Mouse (Mus musculus): Measurements from ENCODE around the gene Capn5. TPM values are rescaled to one million over a fixed set of nuclear protein-coding genes. Genes with fewer than 3 reads are reported as not detected.

Capn5 gene
- polyA plus RNA-seq, 1 experiment from 2014 or later = 2.5 TPM

DNA sequence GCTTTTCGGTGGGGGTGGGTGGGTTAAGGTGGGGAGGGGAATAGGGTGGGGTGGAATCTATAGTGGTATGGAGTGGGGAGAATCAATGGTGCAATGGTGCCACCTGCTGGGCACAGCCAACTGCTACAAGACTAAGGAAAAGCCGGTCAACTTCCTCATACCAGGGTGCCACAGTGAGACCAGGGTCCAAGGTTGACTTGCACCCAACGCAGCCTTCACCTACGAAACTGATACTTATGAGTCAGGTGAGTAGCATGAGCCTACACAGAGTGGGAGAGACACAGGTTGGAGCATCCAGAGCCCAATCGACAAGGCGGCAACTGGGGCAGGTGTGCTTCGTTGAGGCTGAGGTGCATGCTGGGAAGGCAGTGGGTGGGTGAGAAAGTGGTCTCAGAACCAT lies 57.7 kb downstream of the Capn5 start:
- DNase-seq (ENCODE audit: low spot score) (peak; percentile 82), ATAC-seq (ENCODE audit: insufficient number of reproducible peaks, low FRiP score, low TSS enrichment, low read depth) (peak; percentile 48; the same call in 1 of the 2 replicates)
- Histone ChIP-seq H3K4me1 (ENCODE audit: control insufficient read depth, insufficient read depth, low read length) (no peaks in the 10 kb centered on the region), H3K4me2 (ENCODE audit: low read depth, severe bottlenecking) (peak overlapping the region; percentile 41), H3K9me3 (ENCODE audit: control insufficient read depth, low read length) (no peaks in the 10 kb centered on the region), H3K36me3 (ENCODE audit: control insufficient read depth, insufficient read depth, low read length) (no peaks in the 10 kb centered on the region), H3K9ac (ENCODE audit: low read length) (no peak overlapping the region), H3K27ac (replicated peaks; ENCODE audit: low read depth, low read length) (no peak overlapping the region), H3K4me3 (ENCODE audit: low read depth, low read length) (0 out of 2 replicates have a peak overlapping the region, but pooled peaks have one; percentile 3), H3K27me3 (ENCODE audit: control insufficient read depth, insufficient read depth, low read length) (no peaks in the 10 kb centered on the region)
- 5% methylated on average over 7 of the region's 7 CpGs for WGBS

GRCm38 (mm10) chr7:98119961-98120232 lies 58.2 kb downstream of the Capn5 start:
- Histone ChIP-seq H3K36me3 (ENCODE audit: control insufficient read depth, insufficient read depth, low read length) (no peaks in the 10 kb centered on the region), H3K9ac (ENCODE audit: low read length) (no peak overlapping the region), H3K9me3 (ENCODE audit: control insufficient read depth, low read length) (no peaks in the 10 kb centered on the region), H3K27ac (replicated peaks; ENCODE audit: low read depth, low read length) (no peak overlapping the region), H3K4me2 (ENCODE audit: low read depth, severe bottlenecking) (no peak overlapping the region), H3K4me1 (ENCODE audit: control insufficient read depth, insufficient read depth, low read length) (no peaks in the 10 kb centered on the region), H3K27me3 (ENCODE audit: control insufficient read depth, insufficient read depth, low read length) (no peaks in the 10 kb centered on the region), H3K4me3 (ENCODE audit: low read depth, low read length) (no peak overlapping the region)
- no peak for DNase-seq (ENCODE audit: low spot score)
- WGBS = 58% methylated on average over 2 of the region's 2 CpGs
- no peak for ATAC-seq (ENCODE audit: insufficient number of reproducible peaks, low FRiP score, low TSS enrichment, low read depth)

GRCm38 (mm10) chr7:98119179-98119960 lies 58.7 kb downstream of the Capn5 start, which contains the start of gene Myo7a:
Gene Myo7a, minus strand, starts transcription at chr7:98119524.
- 28% methylated on average over 9 of the region's 9 CpGs for WGBS

GRCm38 (mm10) chr7:98117012-98117660 lies 60.9 kb downstream of the Capn5 start:
- Histone ChIP-seq H3K9ac (ENCODE audit: low read length) (no peak overlapping the region), H3K4me2 (ENCODE audit: low read depth, severe bottlenecking) (no peak overlapping the region), H3K4me3 (ENCODE audit: low read depth, low read length) (no peak overlapping the region), H3K36me3 (ENCODE audit: control insufficient read depth, insufficient read depth, low read length) (no peaks in the 10 kb centered on the region), H3K27ac (replicated peaks; ENCODE audit: low read depth, low read length) (no peak overlapping the region), H3K4me1 (ENCODE audit: control insufficient read depth, insufficient read depth, low read length) (no peaks in the 10 kb centered on the region), H3K27me3 (ENCODE audit: control insufficient read depth, insufficient read depth, low read length) (no peaks in the 10 kb centered on the region), H3K9me3 (ENCODE audit: control insufficient read depth, low read length) (no peaks in the 10 kb centered on the region)
- no peak for ATAC-seq (ENCODE audit: insufficient number of reproducible peaks, low FRiP score, low TSS enrichment, low read depth)
- WGBS = 68% methylated on average over 11 of the region's 11 CpGs
- no peak for DNase-seq (ENCODE audit: low spot score)

More at GRCm38 (mm10) chr7:98119179-98119960, 58.7 kb downstream of the Capn5 start, which contains the start of gene Myo7a:
- Histone ChIP-seq H3K9me3 (ENCODE audit: control insufficient read depth, low read length) (no peaks in the 10 kb centered on the region), H3K4me1 (ENCODE audit: control insufficient read depth, insufficient read depth, low read length) (no peaks in the 10 kb centered on the region), H3K27me3 (ENCODE audit: control insufficient read depth, insufficient read depth, low read length) (no peaks in the 10 kb centered on the region), H3K4me2 (ENCODE audit: low read depth, severe bottlenecking) (peak within 1 kb of the TSS; percentile 41), H3K36me3 (ENCODE audit: control insufficient read depth, insufficient read depth, low read length) (no peaks in the 10 kb centered on the region), H3K9ac (ENCODE audit: low read length) (no peak within 1 kb of the TSS), H3K27ac (replicated peaks; ENCODE audit: low read depth, low read length) (no peak within 1 kb of the TSS), H3K4me3 (ENCODE audit: low read depth, low read length) (0 out of 2 replicates have a peak within 1 kb of the TSS, but pooled peaks have one; percentile 3)
- DNase-seq (ENCODE audit: low spot score) (peak; percentile 52), ATAC-seq (ENCODE audit: insufficient number of reproducible peaks, low FRiP score, low TSS enrichment, low read depth) (no peak)

GRCm38 (mm10) chr7:98114656-98115055 lies 63.4 kb downstream of the Capn5 start:
- Histone ChIP-seq H3K27ac (replicated peaks; ENCODE audit: low read depth, low read length) (no peak overlapping the region), H3K9me3 (ENCODE audit: control insufficient read depth, low read length) (no peaks in the 10 kb centered on the region), H3K4me1 (ENCODE audit: control insufficient read depth, insufficient read depth, low read length) (no peaks in the 10 kb centered on the region; the same call in 1 of the 2 replicates), H3K4me2 (ENCODE audit: low read depth, severe bottlenecking) (no peak overlapping the region), H3K4me3 (ENCODE audit: low read depth, low read length) (no peak overlapping the region), H3K9ac (ENCODE audit: low read length) (no peak overlapping the region), H3K36me3 (ENCODE audit: control insufficient read depth, insufficient read depth, low read length) (no peaks in the 10 kb centered on the region), H3K27me3 (ENCODE audit: control insufficient read depth, insufficient read depth, low read length) (no peaks in the 10 kb centered on the region)
- ATAC-seq (ENCODE audit: insufficient number of reproducible peaks, low FRiP score, low TSS enrichment, low read depth) = no peak
- 78% methylated on average over 6 of the region's 6 CpGs for WGBS
- DNase-seq (ENCODE audit: low spot score) = no peak

DNA sequence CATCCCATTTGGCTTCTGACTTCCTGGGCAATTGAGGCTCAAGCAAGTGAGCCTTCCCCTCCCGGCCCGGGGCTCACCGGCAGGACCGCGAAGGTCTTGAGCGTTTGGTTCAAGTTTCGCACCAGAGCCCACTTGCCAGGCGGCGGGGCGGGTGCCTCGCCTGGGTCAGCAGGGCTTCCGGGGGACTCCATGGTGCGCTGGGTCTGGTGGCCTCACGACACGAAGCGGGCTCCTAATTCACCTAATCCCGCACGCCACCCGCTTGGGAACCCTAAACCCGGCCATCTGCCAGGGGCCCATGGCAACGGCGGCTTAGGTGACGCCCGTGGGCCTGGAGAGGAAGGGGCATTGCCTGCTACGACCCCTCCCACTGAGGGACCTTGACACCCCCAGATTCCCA lies 66.8 kb downstream of the Capn5 start:
- peak; percentile 41; the same call in 1 of the 2 replicates for ATAC-seq (ENCODE audit: insufficient number of reproducible peaks, low FRiP score, low TSS enrichment, low read depth)
- H3K27me3 ChIP-seq (ENCODE audit: control insufficient read depth, insufficient read depth, low read length) = no peaks in the 10 kb centered on the region

DNA sequence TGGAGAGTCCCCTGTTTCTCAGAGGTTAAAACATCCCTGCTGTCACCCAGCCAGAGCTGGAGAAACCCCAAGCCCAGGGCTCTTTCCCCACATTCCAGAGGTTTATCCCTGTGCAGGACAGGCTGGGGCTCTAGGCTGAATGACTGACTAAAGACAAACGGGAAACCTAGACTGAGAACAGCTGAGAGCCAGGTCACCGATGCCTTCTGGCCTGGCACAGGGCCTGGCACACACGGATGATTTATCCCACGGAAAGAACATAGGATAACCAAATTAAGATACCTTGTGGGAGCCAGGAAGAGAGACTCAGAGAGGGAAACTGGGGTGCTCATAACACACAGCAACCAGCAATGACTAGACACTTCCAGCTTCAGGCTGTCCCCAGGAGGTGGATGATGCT lies 68.3 kb downstream of the Capn5 start:
- H3K36me3 ChIP-seq (ENCODE audit: control insufficient read depth, insufficient read depth, low read length) = no peaks in the 10 kb centered on the region
- H3K4me1 ChIP-seq (ENCODE audit: control insufficient read depth, insufficient read depth, low read length) = no peaks in the 10 kb centered on the region; the same call in 1 of the 2 replicates
- no peak overlapping the region for H3K4me3 ChIP-seq (ENCODE audit: low read depth, low read length)
- no peak overlapping the region for H3K9ac ChIP-seq (ENCODE audit: low read length)
- H3K4me2 ChIP-seq (ENCODE audit: low read depth, severe bottlenecking) = no peak overlapping the region
- ATAC-seq (ENCODE audit: insufficient number of reproducible peaks, low FRiP score, low TSS enrichment, low read depth) (no peak), DNase-seq (ENCODE audit: low spot score) (no peak)
- H3K27ac ChIP-seq (replicated peaks; ENCODE audit: low read depth, low read length) = no peak overlapping the region
- 83% methylated on average over 4 of the region's 4 CpGs for WGBS
- H3K27me3 ChIP-seq (ENCODE audit: control insufficient read depth, insufficient read depth, low read length) = no peaks in the 10 kb centered on the region
- H3K9me3 ChIP-seq (ENCODE audit: control insufficient read depth, low read length) = no peaks in the 10 kb centered on the region

More for the DNA sequence above, 66.8 kb downstream of the Capn5 start:
- Histone ChIP-seq H3K27ac (replicated peaks; ENCODE audit: low read depth, low read length) (no peak overlapping the region), H3K4me1 (ENCODE audit: control insufficient read depth, insufficient read depth, low read length) (no peaks in the 10 kb centered on the region; the same call in 1 of the 2 replicates), H3K4me2 (ENCODE audit: low read depth, severe bottlenecking) (peak overlapping the region; percentile 53), H3K4me3 (ENCODE audit: low read depth, low read length) (0 out of 2 replicates have a peak overlapping the region, but pooled peaks have one; percentile 10), H3K36me3 (ENCODE audit: control insufficient read depth, insufficient read depth, low read length) (no peaks in the 10 kb centered on the region), H3K9ac (ENCODE audit: low read length) (peak overlapping the region; percentile 14; the same call in 1 of the 2 replicates), H3K9me3 (ENCODE audit: control insufficient read depth, low read length) (no peaks in the 10 kb centered on the region)
- DNase-seq (ENCODE audit: low spot score) = peak; percentile 38
- WGBS = under 1% methylated on average over 25 of the region's 25 CpGs

GRCm38 (mm10) chr7:98108636-98109430 lies 69.2 kb downstream of the Capn5 start:
- no peaks in the 10 kb centered on the region for H3K9me3 ChIP-seq (ENCODE audit: control insufficient read depth, low read length)
- no peak overlapping the region for H3K9ac ChIP-seq (ENCODE audit: low read length)
- H3K4me2 ChIP-seq (ENCODE audit: low read depth, severe bottlenecking) = no peak overlapping the region
- no peak overlapping the region for H3K27ac ChIP-seq (replicated peaks; ENCODE audit: low read depth, low read length)
- H3K4me3 ChIP-seq (ENCODE audit: low read depth, low read length) = no peak overlapping the region
- no peaks in the 10 kb centered on the region for H3K27me3 ChIP-seq (ENCODE audit: control insufficient read depth, insufficient read depth, low read length)
- ATAC-seq (ENCODE audit: insufficient number of reproducible peaks, low FRiP score, low TSS enrichment, low read depth) = no peak
- no peaks in the 10 kb centered on the region; the same call in 1 of the 2 replicates for H3K4me1 ChIP-seq (ENCODE audit: control insufficient read depth, insufficient read depth, low read length)
- no peaks in the 10 kb centered on the region for H3K36me3 ChIP-seq (ENCODE audit: control insufficient read depth, insufficient read depth, low read length)
- 79% methylated on average over 16 of the region's 16 CpGs for WGBS
- DNase-seq (ENCODE audit: low spot score) = no peak

Measured in limb, embryonic 11.5 days (tissue).